Mouse (Mus musculus): ENCODE measurements around the gene Chst14. TPM values are rescaled to one million over a fixed set of nuclear protein-coding genes. Genes with fewer than 3 reads are reported as not detected.

Gene Chst14
- polyA plus RNA-seq, 1 experiment from 2014 or later: 6.9 TPM

GRCm38 (mm10) chr2:118898771-118899170 lies 27.5 kb upstream of the Chst14 start:
- WGBS: 4% methylated on average over 4 of the region's 4 CpGs

DNA sequence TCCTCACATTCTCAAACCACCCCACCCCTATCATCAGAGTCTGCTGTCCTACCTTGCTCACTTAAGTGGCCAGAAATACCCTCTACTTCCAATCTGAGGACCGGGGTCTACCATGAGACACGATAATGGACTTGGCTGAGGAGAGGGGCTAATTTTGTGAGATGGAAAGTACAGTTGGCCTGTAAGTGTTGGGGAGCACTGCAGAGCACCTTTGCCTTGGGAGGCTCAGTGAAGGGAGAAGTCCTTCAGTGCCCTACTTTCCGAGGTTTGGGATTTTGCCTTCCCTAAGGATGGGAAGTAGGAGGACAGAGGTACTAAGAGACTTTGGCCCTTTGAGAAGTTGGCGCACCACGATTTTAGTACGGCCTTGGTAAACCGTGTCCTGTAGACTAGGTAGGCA lies 27.0 kb upstream of the Chst14 start:
- no peaks in the 10 kb centered on the region for H3K9me3 ChIP-seq
- no peak overlapping the region for H3K4me3 ChIP-seq
- no peak for ATAC-seq (ENCODE audit: low FRiP score)
- no peak overlapping the region for H3K9ac ChIP-seq
- no peaks in the 10 kb centered on the region for H3K36me3 ChIP-seq
- H3K4me1 ChIP-seq (replicated peaks): peaks cover 60% of the 10 kb centered on the region
- H3K27me3 ChIP-seq: peaks cover 65% of the 10 kb centered on the region
- no peak overlapping the region for H3K27ac ChIP-seq
- WGBS: 10% methylated on average over 7 of the region's 7 CpGs
- H3K4me2 ChIP-seq: no peak overlapping the region

More at GRCm38 (mm10) chr2:118898771-118899170, 27.5 kb upstream of the Chst14 start:
- H3K36me3 ChIP-seq: no peaks in the 10 kb centered on the region
- H3K9ac ChIP-seq: no peak overlapping the region
- no peaks in the 10 kb centered on the region for H3K9me3 ChIP-seq
- H3K4me1 ChIP-seq (replicated peaks): peaks cover 54% of the 10 kb centered on the region
- no peak overlapping the region for H3K27ac ChIP-seq
- ATAC-seq (ENCODE audit: low FRiP score): no peak
- H3K4me3 ChIP-seq: no peak overlapping the region
- H3K27me3 ChIP-seq: peaks cover 71% of the 10 kb centered on the region
- H3K4me2 ChIP-seq: no peak overlapping the region

- Histone ChIP-seq H3K27me3 (peaks cover 56% of the 10 kb centered on the region), H3K27ac (0 out of 2 replicates have a peak within 1 kb of the TSS, but pooled peaks have one; percentile 18), H3K4me1 (replicated peaks) (peaks cover 69% of the 10 kb centered on the region), H3K36me3 (no peaks in the 10 kb centered on the region), H3K4me2 (peak within 1 kb of the TSS; percentile 96), H3K9ac (peak within 1 kb of the TSS; percentile 74), H3K9me3 (no peaks in the 10 kb centered on the region), H3K4me3 (peak within 1 kb of the TSS; percentile 93)
- ATAC-seq (ENCODE audit: low FRiP score): peak; percentile 8
- under 1% methylated on average over 32 of the region's 32 CpGs for WGBS
These were observed 26.1 kb upstream of the Chst14 start, which contains the start of gene Bahd1 for GRCm38 (mm10) chr2:118899981-118900825. Gene Bahd1 (plus strand): TSS chr2:118900377.

DNA sequence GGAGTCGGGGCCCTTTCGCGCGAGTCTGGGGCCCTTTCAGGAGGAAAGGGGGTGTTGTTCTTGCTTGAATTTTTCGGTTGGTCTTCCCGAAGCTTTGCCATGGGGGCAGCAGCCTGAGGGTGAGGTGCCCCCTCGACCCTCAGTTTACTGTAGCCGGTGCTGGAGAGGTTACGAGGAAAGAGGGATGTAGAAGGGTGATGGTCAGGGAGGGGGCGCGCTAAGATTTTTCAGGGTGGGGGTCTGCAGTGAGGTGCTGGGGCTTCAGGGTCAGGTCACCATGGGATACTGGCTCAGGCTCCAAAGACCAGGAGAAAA lies 25.5 kb upstream of the Chst14 start:
- ATAC-seq (ENCODE audit: low FRiP score): no peak
- H3K4me2 ChIP-seq: peak overlapping the region; percentile 96
- peaks cover 51% of the 10 kb centered on the region for H3K27me3 ChIP-seq
- H3K4me1 ChIP-seq (replicated peaks): peaks cover 74% of the 10 kb centered on the region
- peak overlapping the region; percentile 93 for H3K4me3 ChIP-seq
- 1% methylated on average over 11 of the region's 11 CpGs for WGBS
- 0 out of 2 replicates have a peak overlapping the region, but pooled peaks have one; percentile 18 for H3K27ac ChIP-seq
- peak overlapping the region; percentile 74 for H3K9ac ChIP-seq
- H3K36me3 ChIP-seq: no peaks in the 10 kb centered on the region
- H3K9me3 ChIP-seq: no peaks in the 10 kb centered on the region

- H3K4me2 ChIP-seq: peak overlapping the region; percentile 96
- H3K27me3 ChIP-seq: peaks cover 44% of the 10 kb centered on the region
- WGBS: under 1% methylated on average over 89 of the region's 120 CpGs
- H3K9ac ChIP-seq: peak overlapping the region; percentile 95
- peak; percentile 90 for ATAC-seq (ENCODE audit: low FRiP score)
- H3K4me3 ChIP-seq: peak overlapping the region; percentile 93
- peaks cover 75% of the 10 kb centered on the region for H3K4me1 ChIP-seq (replicated peaks)
- H3K9me3 ChIP-seq: no peaks in the 10 kb centered on the region
- H3K36me3 ChIP-seq: no peaks in the 10 kb centered on the region
- peak overlapping the region; percentile 94 for H3K27ac ChIP-seq
These were observed 24.9 kb upstream of the Chst14 start for GRCm38 (mm10) chr2:118901175-118902031.

DNA sequence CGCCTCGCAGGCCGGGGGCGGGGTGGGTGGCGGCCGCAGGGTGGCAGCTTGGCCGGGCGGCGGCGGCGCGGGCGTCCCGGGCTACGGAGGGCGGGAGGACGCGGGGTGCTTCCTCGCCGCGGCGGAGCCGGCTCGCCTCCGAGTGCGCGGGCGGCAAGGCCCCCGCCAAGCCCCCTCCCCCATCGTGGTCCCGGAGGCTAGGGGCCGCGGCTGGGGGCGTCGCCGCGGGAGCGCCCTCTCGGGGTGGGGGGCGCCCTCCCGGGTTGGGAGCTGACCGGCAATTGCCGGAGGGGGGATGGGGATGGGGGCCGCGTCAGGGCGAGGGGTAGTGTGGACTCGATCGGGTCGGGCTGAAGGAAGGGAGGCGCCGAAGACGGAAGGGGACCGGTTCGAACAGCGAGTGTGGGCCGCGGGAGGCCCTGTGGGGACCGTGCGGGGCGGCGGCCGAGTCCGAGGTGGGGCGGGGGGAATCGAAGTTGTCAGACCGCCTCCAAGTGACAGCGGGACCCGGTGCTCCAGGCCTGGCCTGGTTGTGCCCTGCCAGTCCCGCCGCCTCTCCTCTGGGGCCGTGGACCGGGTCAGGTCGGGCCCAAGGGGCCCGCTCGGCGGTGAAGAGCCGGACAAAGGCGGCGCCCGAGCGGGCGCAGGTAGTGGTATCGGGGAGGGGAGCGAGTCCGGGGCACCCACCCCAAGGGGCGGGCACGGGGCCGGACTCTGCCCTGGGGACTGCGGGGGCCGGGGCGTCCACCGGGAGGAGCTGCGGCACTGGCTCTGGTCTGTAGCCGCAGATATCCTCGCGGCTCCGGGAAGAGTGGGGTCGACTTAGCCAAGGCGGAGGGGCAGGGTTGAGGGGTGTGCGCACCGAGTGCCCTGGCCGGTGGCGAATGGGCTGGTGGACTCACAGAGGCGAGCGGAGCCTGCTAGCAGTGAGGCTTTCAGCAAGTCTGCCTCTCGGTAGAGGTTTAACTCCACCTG lies 24.0 kb upstream of the Chst14 start:
- WGBS: 1% methylated on average over 60 of the region's 106 CpGs
- ATAC-seq (ENCODE audit: low FRiP score): peak; percentile 25; the same call in 1 of the 2 replicates
- peaks cover 67% of the 10 kb centered on the region for H3K4me1 ChIP-seq (replicated peaks)

GRCm38 (mm10) chr2:118903333-118903741 lies 23.0 kb upstream of the Chst14 start:
- Histone ChIP-seq H3K4me1 (replicated peaks) (peaks cover 57% of the 10 kb centered on the region), H3K4me3 (peak overlapping the region; percentile 93), H3K9ac (peak overlapping the region; percentile 95), H3K4me2 (peak overlapping the region; percentile 95), H3K27me3 (peaks cover 25% of the 10 kb centered on the region), H3K27ac (no peak overlapping the region), H3K36me3 (no peaks in the 10 kb centered on the region), H3K9me3 (no peaks in the 10 kb centered on the region)
- ATAC-seq (ENCODE audit: low FRiP score): no peak
- 9% methylated on average over 10 of the region's 10 CpGs for WGBS

More for the DNA sequence above, 24.0 kb upstream of the Chst14 start:
- peak overlapping the region; percentile 93 for H3K4me3 ChIP-seq
- peak overlapping the region; percentile 94 for H3K27ac ChIP-seq
- no peaks in the 10 kb centered on the region for H3K9me3 ChIP-seq
- peak overlapping the region; percentile 95 for H3K4me2 ChIP-seq
- peaks cover 35% of the 10 kb centered on the region for H3K27me3 ChIP-seq
- peak overlapping the region; percentile 95 for H3K9ac ChIP-seq
- no peaks in the 10 kb centered on the region for H3K36me3 ChIP-seq

DNA sequence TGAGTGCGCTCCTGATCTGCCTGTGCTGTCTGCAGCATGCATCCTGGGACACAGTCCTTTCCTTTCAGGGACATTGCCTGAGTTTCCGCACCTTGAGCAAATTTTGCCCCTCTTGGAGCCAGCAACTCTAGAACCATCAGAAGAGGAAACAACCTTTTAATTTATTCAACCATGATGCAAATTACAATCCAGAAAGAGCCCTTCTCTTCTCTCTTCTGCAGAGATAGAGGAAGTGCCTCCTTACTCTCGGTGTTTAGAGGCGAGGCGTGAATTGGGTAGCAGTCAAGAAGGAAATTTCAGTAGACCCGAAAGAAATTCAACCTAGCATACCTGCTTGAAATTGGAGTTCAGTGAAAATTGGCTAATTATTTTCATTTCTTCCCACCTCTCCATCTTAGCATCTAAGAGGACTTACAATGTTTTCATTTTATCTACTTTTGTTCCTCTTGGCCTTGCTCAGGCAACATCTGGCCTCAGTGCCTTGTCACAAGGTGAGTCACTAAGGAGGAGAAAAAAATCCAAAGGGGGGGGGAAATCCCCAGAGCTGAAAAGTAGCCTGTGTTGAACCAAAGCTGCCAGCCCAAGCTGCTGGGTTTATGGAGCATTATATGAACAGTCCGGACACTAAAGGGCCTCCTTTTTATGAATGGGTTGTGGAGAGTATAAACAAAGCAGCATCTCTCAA lies 20.7 kb upstream of the Chst14 start:
- H3K27ac ChIP-seq: no peak overlapping the region
- H3K27me3 ChIP-seq: peaks cover 3% of the 10 kb centered on the region; the same call in 1 of the 2 replicates
- no peak overlapping the region for H3K4me3 ChIP-seq
- no peaks in the 10 kb centered on the region for H3K36me3 ChIP-seq
- 0 out of 2 replicates have a peak overlapping the region, but pooled peaks have one; percentile 36 for H3K9ac ChIP-seq
- ATAC-seq (ENCODE audit: low FRiP score): no peak
- H3K4me1 ChIP-seq (replicated peaks): peaks cover 52% of the 10 kb centered on the region
- no peaks in the 10 kb centered on the region for H3K9me3 ChIP-seq
- H3K4me2 ChIP-seq: no peak overlapping the region
- WGBS: 85% methylated on average over 7 of the region's 7 CpGs

DNA sequence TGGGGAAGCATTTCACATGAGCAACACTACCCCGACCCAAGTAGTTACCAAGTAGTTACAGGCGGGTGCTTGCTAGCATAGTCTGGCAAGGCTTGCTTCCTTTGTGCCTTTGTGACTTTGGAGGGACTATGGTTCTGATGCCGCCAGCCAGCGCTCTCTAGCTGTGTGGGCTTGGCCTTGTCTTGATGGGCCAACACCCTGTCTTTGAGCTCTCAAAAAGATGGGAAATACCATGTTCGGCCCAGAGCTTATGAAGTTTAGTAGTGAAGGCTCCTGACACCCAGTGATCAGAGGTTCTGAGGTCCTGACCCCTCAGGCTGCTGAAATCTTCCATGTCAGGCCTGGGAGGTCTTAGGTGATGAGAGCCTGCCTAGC lies 20.2 kb upstream of the Chst14 start:
- no peaks in the 10 kb centered on the region for H3K27me3 ChIP-seq
- peaks cover 54% of the 10 kb centered on the region for H3K4me1 ChIP-seq (replicated peaks)
- no peaks in the 10 kb centered on the region for H3K36me3 ChIP-seq
- no peaks in the 10 kb centered on the region for H3K9me3 ChIP-seq
- ATAC-seq (ENCODE audit: low FRiP score): no peak
- no peak overlapping the region for H3K4me3 ChIP-seq
- H3K9ac ChIP-seq: no peak overlapping the region
- WGBS: 74% methylated on average over 5 of the region's 5 CpGs
- H3K27ac ChIP-seq: no peak overlapping the region
- H3K4me2 ChIP-seq: no peak overlapping the region

- H3K27ac ChIP-seq: no peak overlapping the region
- WGBS: 95% methylated on average over 3 of the region's 3 CpGs
- no peak overlapping the region for H3K9ac ChIP-seq
- peaks cover 64% of the 10 kb centered on the region for H3K4me1 ChIP-seq (replicated peaks)
- no peak overlapping the region for H3K4me3 ChIP-seq
- H3K27me3 ChIP-seq: no peaks in the 10 kb centered on the region
- no peaks in the 10 kb centered on the region for H3K36me3 ChIP-seq
- no peak overlapping the region for H3K4me2 ChIP-seq
- H3K9me3 ChIP-seq: no peaks in the 10 kb centered on the region
- ATAC-seq (ENCODE audit: low FRiP score): no peak
These were observed 18.5 kb upstream of the Chst14 start for GRCm38 (mm10) chr2:118907781-118908180.

GRCm38 (mm10) chr2:118909151-118909550 lies 17.1 kb upstream of the Chst14 start:
- H3K36me3 ChIP-seq: no peaks in the 10 kb centered on the region
- H3K4me2 ChIP-seq: no peak overlapping the region
- H3K27me3 ChIP-seq: no peaks in the 10 kb centered on the region
- no peak for ATAC-seq (ENCODE audit: low FRiP score)
- no peak overlapping the region for H3K4me3 ChIP-seq
- H3K4me1 ChIP-seq (replicated peaks): peaks cover 64% of the 10 kb centered on the region
- no peak overlapping the region for H3K9ac ChIP-seq
- WGBS: 54% methylated on average over 1 of the region's 1 CpGs
- no peak overlapping the region for H3K27ac ChIP-seq
- H3K9me3 ChIP-seq: no peaks in the 10 kb centered on the region
